Mouse (Mus musculus) kidney, adult 11 months (tissue): ENCODE measurements at regions not wholly inside any gene's neighbourhood (a gene's known extent, or its start where the extent isn't known, plus 50 kb on each side); places are given as distances from the start of the nearest gene placed in this dataset.

Experiments used
- DNase-seq: peaks from one replicate; pipeline ENCODE4 v3.0.0; 2022

DNA sequence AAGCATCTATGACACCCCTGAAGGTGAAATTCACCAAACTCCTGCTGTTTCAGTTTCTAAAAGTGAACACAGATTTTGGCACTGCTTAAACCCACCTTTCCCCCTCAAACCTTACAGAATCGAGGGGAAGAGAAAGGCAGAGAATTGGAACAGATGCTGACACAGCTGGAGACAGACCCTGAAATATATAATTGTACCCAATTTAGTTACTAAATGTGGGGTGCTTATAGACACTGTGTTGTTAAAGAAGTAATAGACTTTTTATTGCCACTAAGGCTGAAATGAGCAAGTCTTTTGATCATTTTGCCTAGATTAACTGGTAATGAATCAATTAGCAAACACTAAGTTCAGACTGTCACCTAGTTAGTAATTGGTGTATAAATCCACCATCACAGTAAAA, 341.8 kb upstream of the Fam98a start:
- no peak for DNase-seq

GRCm38 (mm10) chr17:75892156-75892555, 340.4 kb upstream of the Fam98a start:
- no peak for DNase-seq

GRCm38 (mm10) chr17:75891564-75891963, 339.8 kb upstream of the Fam98a start:
- no peak for DNase-seq

DNA sequence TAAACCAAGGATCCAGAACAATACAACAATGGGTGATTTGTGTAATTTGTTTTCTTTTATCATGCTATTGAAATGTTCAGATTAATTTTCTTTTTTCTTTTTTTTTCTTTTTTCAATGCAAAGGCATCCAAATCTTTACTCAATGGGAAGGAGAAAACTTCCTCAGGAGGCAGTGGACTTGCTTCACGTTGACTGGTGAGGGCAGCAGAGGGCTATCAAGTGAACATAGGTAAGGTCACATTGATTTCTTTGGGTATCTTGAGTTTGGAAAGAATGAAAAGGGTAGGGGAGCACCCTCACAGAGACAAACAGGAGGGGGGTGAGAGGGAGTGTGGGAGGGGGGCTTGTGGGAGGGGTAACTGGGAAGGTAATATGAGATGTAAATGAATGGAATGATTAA, 326.1 kb upstream of the Fam98a start:
- DNase-seq: no peak

- no peak for DNase-seq
Measured at GRCm38 (mm10) chr17:75876895-75877294, 325.1 kb upstream of the Fam98a start.

DNA sequence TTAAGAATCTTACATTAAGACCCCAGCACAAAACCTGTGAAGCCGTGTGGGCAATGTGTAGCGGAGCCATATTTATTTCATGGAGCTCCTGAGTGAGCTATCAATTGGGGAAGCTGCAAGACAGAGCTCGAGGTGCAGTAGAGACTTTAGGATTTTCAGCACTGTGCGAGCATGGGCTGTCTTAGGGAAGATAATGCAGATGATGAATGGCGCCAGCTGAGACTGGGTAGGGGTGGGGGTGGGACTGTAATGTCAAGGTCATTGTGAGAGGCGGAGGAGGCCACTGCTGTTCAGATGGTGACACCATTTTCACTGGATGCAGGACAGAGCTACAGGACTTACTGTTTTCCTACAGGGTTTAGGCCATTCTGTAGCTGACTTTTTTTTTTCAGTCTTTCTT, 322.8 kb upstream of the Fam98a start:
- no peak for DNase-seq

DNA sequence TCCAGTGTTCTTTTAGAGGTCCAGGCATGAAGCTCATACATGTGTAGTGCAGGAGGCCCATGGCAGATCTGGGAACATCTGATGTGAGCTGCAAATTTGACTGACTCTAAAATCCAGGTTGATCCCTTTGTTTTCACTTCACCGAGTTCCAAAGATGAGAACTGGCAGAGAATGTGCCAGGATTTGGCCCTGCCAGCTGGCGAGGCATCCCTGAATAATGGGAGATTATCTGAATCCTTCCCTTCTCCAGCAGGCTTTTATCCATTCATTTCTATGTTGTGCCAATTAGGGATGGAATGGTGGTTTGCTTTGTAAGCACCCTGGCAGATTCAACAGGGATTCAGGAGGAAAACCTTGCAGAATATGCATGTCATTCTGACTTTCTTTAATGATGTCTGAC, 318.7 kb upstream of the Fam98a start:
- DNase-seq: no peak

DNA sequence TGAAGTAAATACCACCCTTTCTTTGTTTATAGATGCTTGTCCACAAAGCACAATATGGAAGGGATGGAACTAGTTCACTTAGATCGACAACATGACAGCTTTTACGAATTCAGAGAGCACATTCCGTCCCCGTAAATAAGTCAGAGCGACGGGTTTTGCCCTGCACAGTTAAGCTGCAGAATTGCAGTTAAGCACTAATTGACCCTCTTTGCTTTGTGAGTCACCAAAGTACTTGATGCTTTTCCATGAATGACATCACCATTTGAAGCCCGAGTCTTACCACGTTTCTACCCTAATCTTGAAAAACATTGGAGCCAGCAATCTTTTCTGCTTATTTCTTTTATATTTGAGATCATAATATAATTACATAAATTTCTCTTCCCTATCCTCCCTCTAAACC, 305.3 kb upstream of the Fam98a start:
- DNase-seq: no peak

DNA sequence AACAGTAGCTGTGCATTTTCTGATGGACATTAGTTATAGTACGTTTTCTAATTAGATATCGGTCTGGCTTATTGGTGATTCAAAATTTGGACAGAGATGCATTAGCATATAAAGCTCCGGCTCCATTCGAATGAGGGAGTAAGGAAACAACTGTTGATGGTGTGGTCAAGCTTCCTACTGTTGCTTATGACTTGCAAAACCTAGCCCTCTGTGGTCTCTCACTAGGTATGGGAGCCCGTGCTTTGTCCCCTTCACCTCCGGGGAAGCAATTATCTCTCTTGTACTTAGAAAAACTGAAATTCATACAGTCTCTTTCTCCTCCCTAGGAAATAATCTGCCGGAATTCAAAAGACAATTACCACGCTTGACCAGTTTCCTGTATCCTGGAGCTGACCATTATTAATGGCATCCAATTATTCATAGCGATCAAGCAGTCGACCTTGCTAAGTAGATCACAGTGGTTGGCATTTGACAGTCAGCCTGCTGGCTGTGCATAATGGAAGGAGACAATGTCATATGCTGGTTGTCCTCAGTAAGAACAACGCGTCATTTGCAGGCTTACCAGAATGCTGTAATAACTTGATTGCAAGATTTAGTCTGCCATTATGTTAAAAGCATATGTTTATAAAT, 264.4 kb upstream of the Fam98a start:
- no peak for DNase-seq

DNA sequence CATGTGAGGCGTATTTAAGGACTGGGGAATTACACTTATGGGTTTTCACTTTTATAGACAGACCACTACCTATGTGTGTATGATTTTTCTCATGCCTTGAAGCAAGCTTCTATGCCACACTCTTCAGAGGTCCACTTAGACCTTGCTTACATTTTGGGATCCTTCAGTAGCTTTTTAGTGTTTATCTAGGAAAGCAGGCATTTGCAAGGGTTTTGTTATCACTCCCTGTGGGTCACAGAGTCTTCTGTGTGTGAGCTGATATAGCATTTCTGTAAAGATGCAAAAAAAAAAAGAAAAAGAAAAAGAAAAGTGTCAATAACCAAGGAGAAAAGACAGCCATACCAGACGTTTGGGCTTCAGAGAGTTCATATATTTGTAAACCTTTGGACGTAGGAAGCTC, 260.4 kb upstream of the Fam98a start:
- DNase-seq: no peak

- no peak for DNase-seq
Measured at GRCm38 (mm10) chr17:75808524-75809326, 257.0 kb upstream of the Fam98a start.

GRCm38 (mm10) chr17:75808025-75808424, 256.3 kb upstream of the Fam98a start:
- DNase-seq: no peak

- DNase-seq: no peak
Measured at GRCm38 (mm10) chr17:75804358-75804757, 252.6 kb upstream of the Fam98a start.

DNA sequence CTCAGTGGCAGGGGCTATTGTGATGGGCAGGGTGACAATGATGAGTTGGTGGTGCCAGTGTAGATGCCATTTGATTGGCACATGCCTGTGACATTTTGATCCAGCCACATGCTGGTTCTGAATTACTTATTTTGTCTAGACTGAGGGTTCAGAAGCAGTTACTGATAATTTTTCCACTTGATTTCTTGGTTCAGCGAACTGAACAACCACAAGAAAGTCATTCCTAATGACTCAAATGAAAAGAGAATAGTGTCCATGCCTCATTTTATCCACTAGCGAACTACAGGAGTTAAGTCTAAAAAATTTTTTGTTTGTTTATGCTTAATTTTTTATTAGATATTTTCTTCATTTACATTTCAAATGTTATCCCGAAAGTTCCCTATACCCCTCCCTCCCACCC, 244.6 kb upstream of the Fam98a start:
- DNase-seq: no peak

DNA sequence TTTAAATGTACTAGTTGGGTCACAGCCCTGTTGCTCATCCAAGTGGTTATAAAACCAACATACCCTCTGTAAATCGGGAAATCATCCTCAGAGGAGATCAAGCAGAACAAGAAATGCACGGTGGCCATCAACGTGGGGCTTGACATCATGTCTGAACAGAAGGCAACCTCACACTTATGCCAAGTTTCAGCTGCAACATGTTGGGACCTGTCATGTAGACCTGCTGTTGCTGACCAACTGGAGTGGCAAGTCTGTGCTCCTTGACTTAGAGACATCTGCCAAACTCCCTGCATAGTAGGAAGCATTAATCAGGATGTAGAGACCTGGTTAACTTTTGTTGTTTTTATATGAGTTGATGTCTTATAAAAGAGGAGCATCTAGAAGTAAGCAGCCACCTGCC, 244.0 kb upstream of the Fam98a start:
- DNase-seq: no peak

GRCm38 (mm10) chr17:75779770-75780169, 228.0 kb upstream of the Fam98a start:
- no peak for DNase-seq

- DNase-seq: no peak
Measured at GRCm38 (mm10) chr17:75776611-75777010, 224.9 kb upstream of the Fam98a start.

DNA sequence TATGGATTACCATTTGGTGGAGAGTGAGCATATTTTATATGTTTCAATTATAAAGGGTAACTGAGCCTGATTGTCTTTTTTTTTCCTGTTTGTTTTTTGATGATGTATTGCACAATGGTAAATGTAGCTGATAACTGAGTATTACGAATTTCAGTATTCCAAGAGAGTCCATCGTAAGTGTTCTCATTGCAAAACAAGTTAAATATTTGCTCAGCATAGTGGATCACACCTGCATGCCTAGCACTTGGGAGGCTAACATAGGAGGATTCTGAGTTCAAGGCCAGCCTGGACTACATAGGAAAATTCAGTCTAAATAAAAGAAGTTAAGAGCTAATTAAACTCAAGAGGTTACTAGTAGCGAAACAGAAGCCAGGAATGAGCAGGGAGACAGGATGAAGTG, 223.8 kb upstream of the Fam98a start:
- DNase-seq: no peak

- no peak for DNase-seq
Measured at GRCm38 (mm10) chr17:75772861-75773260, 221.1 kb upstream of the Fam98a start.

DNA sequence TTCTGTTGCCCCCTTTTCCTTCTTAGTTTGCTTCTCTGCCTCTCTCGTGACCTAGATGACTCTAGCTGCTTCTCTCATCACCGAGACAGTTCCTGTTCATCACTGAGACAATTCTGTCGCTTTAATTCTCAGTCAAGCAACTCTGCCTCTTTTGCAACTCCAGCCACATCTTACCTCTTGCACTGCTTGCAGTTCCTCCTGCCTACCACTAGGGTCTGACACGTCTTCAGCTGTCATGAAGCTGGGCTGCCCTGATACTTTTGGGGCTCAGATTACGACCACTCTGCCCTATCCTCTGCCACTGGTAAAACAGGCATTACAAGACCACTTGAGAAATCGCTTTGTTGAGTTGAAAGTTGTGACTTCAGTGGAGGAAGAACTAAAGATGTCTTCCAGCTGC, 216.9 kb upstream of the Fam98a start:
- no peak for DNase-seq

DNA sequence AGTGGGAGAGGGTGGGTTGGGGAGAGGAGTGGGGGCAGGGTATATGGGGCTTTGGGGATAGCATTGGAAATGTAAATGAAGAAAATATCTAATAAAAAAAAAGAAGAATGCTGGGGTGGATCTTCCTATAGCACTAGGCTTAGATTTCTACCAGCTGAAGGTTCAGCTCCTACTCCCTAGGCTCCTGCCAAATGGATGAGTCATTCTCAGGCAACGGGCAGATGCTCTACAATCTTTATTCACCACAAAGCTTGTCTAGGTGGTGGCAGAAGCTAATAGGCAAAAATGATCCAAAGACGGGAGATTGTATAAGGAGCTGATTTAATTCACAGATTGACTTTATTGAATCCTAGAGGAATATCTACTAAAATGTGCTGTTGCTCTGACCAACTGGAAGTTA, 211.6 kb upstream of the Fam98a start:
- DNase-seq: no peak

GRCm38 (mm10) chr17:75756487-75756886, 204.7 kb upstream of the Fam98a start:
- no peak for DNase-seq

DNA sequence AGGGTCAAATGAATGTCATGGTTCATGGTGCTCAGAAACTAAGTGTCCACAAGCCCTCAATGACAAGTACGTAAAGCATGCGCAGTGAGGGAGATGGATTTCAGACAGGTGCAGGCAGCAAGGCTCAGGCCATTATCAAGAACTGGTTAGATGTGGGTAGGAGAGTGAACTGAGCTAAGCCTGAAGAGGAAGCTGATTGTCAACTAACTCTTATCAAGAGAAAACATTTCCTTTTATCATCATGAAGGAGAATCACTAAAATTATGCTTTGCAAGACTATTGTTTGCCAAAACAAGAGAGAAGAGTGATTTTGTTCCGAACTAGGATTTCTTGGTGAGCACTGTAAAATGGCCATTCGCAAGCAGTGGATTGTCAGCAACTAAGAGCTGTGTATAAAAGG, 164.7 kb upstream of the Fam98a start:
- DNase-seq: no peak

- no peak for DNase-seq
Measured at GRCm38 (mm10) chr17:75714578-75714977, 162.8 kb upstream of the Fam98a start.

- DNase-seq: no peak
Measured at GRCm38 (mm10) chr17:75714059-75714458, 162.3 kb upstream of the Fam98a start.
